Mouse (Mus musculus) cerebellum, adult 2 months (tissue): ENCODE results near the gene Zfp536. TPM values are rescaled to one million over a fixed set of nuclear protein-coding genes. Genes with fewer than 3 reads are reported as not detected.

Experiments used
- DNase-seq, 2 experiments: peaks; one replicate each; pipeline ENCODE4 v3.0.0; 2021
- H3K27ac ChIP-seq: fragments of 200-500 bp; 2 replicates; pipeline ENCODE4 v1.5.1; 2012; ENCODE audit warnings: low read length, control low read depth, inconsistent platforms; ENCODE audit not compliant: insufficient read depth
- H3K27me3 ChIP-seq: fragments of 200-500 bp; 2 replicates; pipeline ENCODE4 v1.6.1; 2012; ENCODE audit warnings: inconsistent platforms, mild to moderate bottlenecking, low read length, moderate library complexity; ENCODE audit not compliant: control insufficient read depth, insufficient read depth
- H3K4me1 ChIP-seq: fragments of 200-500 bp; 2 replicates; pipeline ENCODE4 v1.6.1; 2011; ENCODE audit warnings: low read length; ENCODE audit not compliant: control insufficient read depth, insufficient read depth
- H3K4me3 ChIP-seq: fragments of 200-500 bp; replicated peaks from 2 replicates; pipeline ENCODE3; 2011; ENCODE audit warnings: mild to moderate bottlenecking, low read depth, low read length, control low read depth; ENCODE audit not compliant: insufficient read depth
- CTCF ChIP-seq: fragments of 200-500 bp; IDR thresholded peaks from 2 replicates; pipeline ENCODE4 v1.5.1; 2011; ENCODE audit warnings: low read depth, mild to moderate bottlenecking, control low read depth, low read length, moderate library complexity, borderline replicate concordance; ENCODE audit not compliant: insufficient read depth
- POLR2A ChIP-seq: fragments of 200-500 bp; IDR thresholded peaks from 2 replicates; pipeline ENCODE4 v1.6.1; 2011; ENCODE audit warnings: low read length, control low read depth, borderline replicate concordance; ENCODE audit not compliant: insufficient read depth
- WGBS: fragments of 180-500 bp; shearing (Covaris S2); methylation state at CpG from one replicate; pipeline ENCODE4 v1.1.7; 2018; 5-methylcytosine and 5-hydroxymethylcytosine counted together
- polyA plus RNA-seq: library from polyadenylated mRNA; depleted of rRNA; stranded (reverse); fragments of >200 nt; gene quantifications from 2 replicates; pipeline ENCODE4 v1.2.3, GENCODE M21; 2012

Gene Zfp536
- polyA plus RNA-seq, 1 experiment, result 38.5 TPM

GRCm38 (mm10) chr7:37510933-37511675 is 262.3 kb downstream of the Zfp536 start:
- Histone ChIP-seq H3K27ac (no peak overlapping the region), H3K27me3 (no peaks in the 10 kb centered on the region), H3K4me3 (no peak overlapping the region), H3K4me1 (peaks cover 10% of the 10 kb centered on the region)
- 91% methylated on average over 8 of the region's 8 CpGs for WGBS
- DNase-seq, result no peak
- no peak for TF ChIP-seq POLR2A

DNA sequence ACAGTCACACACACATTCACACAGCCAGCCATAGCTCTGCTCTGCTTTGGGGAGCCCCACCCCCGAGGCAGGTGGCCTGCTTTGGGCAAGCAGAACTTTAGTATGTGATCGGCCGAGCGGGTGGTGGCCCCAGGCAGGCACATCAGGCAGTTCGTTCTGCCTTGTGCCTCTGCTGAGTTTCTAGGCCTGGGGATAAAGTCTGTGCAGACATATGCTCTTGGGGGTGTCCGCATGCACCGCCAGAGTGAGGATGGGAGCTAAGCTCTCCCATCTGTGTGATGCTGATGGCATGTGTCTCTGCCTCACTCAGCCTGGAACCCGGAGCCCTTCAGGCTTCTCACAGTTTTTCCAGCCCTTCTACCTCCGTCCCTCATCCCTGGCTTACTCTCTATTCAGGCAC is 263.7 kb downstream of the Zfp536 start:
- no peak for DNase-seq
- 41% methylated on average over 9 of the region's 9 CpGs for WGBS

GRCm38 (mm10) chr7:37505548-37505947 is 267.9 kb downstream of the Zfp536 start:
- no peak for DNase-seq
- Histone ChIP-seq H3K4me3 (no peak overlapping the region), H3K27me3 (no peaks in the 10 kb centered on the region), H3K4me1 (peaks cover 10% of the 10 kb centered on the region), H3K27ac (no peak overlapping the region)
- WGBS, result 74% methylated on average over 7 of the region's 7 CpGs
- no peak for TF ChIP-seq POLR2A
- TF ChIP-seq CTCF, result no peak

More for the DNA sequence above, 263.7 kb downstream of the Zfp536 start:
- H3K27me3 ChIP-seq, result no peaks in the 10 kb centered on the region
- TF ChIP-seq POLR2A (no peak), CTCF (no peak)
- H3K27ac ChIP-seq, result no peak overlapping the region
- no peak overlapping the region for H3K4me3 ChIP-seq
- H3K4me1 ChIP-seq, result peaks cover 10% of the 10 kb centered on the region

- H3K4me1 ChIP-seq, result peaks cover 10% of the 10 kb centered on the region
- H3K27me3 ChIP-seq, result no peaks in the 10 kb centered on the region
- DNase-seq, result no peak
- no peak overlapping the region for H3K27ac ChIP-seq
- TF ChIP-seq CTCF, result no peak
- TF ChIP-seq POLR2A, result no peak
- WGBS, result 88% methylated on average over 11 of the region's 11 CpGs
- no peak overlapping the region for H3K4me3 ChIP-seq
These were observed 268.3 kb downstream of the Zfp536 start for GRCm38 (mm10) chr7:37505096-37505495.

- no peak overlapping the region for H3K27ac ChIP-seq
- WGBS, result 82% methylated on average over 5 of the region's 5 CpGs
- peaks cover 6% of the 10 kb centered on the region; the same call in 1 of the 2 replicates for H3K4me1 ChIP-seq
- TF ChIP-seq POLR2A (no peak), CTCF (no peak)
- H3K4me3 ChIP-seq, result no peak overlapping the region
- no peak for DNase-seq
- no peaks in the 10 kb centered on the region for H3K27me3 ChIP-seq
These were observed 274.6 kb downstream of the Zfp536 start for GRCm38 (mm10) chr7:37498881-37499280.

- no peak for DNase-seq
- Histone ChIP-seq H3K4me3 (no peak overlapping the region), H3K4me1 (peaks cover 6% of the 10 kb centered on the region; the same call in 1 of the 2 replicates), H3K27me3 (no peaks in the 10 kb centered on the region), H3K27ac (no peak overlapping the region)
- WGBS, result 64% methylated on average over 9 of the region's 9 CpGs
- no peak for TF ChIP-seq CTCF
- no peak for TF ChIP-seq POLR2A
These were observed 276.9 kb downstream of the Zfp536 start for GRCm38 (mm10) chr7:37496491-37496890.

- no peak overlapping the region for H3K4me3 ChIP-seq
- WGBS, result 88% methylated on average over 5 of the region's 5 CpGs
- no peak overlapping the region for H3K27ac ChIP-seq
- no peaks in the 10 kb centered on the region for H3K27me3 ChIP-seq
- H3K4me1 ChIP-seq, result no peaks in the 10 kb centered on the region
- DNase-seq, result no peak
- TF ChIP-seq CTCF, result no peak
- TF ChIP-seq POLR2A, result no peak
These were observed 283.1 kb downstream of the Zfp536 start for GRCm38 (mm10) chr7:37490312-37490711.

DNA sequence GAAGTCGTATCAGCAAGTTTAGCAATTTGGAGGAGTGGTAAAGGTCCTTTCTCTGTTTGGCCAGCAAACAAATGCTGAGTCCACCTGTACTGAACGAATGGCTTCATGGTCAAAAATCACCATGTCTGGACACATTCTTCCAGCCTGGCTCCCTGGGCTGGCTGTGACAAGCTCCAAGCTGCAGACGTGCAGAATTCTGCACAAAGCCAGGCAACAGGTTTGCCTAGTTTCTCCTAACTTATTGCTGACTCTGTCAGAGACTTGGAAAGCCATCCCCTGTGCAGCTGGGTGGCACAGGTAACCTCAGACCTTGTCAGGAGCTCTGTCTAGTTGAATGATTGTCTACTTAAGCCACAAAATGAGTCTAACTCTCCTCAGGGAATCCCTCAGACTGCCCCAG is 288.5 kb downstream of the Zfp536 start:
- H3K27me3 ChIP-seq, result no peaks in the 10 kb centered on the region
- TF ChIP-seq CTCF (no peak), POLR2A (no peak)

GRCm38 (mm10) chr7:37482564-37482963 is 290.9 kb downstream of the Zfp536 start:
- Histone ChIP-seq H3K27me3 (no peaks in the 10 kb centered on the region), H3K27ac (no peak overlapping the region), H3K4me1 (no peaks in the 10 kb centered on the region), H3K4me3 (no peak overlapping the region)
- DNase-seq, result peak in 1 of 2 experiments; percentile 29
- 72% methylated on average over 4 of the region's 4 CpGs for WGBS
- TF ChIP-seq CTCF (peak; percentile 40; the same call in 1 of the 2 replicates), POLR2A (no peak)

More for the DNA sequence above, 288.5 kb downstream of the Zfp536 start:
- H3K4me1 ChIP-seq, result no peaks in the 10 kb centered on the region
- no peak overlapping the region for H3K4me3 ChIP-seq
- 80% methylated on average over 3 of the region's 3 CpGs for WGBS
- H3K27ac ChIP-seq, result no peak overlapping the region
- DNase-seq, result no peak
